Mouse (Mus musculus): Measurements from ENCODE around the gene Gm9970. TPM values are rescaled to one million over a fixed set of nuclear protein-coding genes. Genes with fewer than 3 reads are reported as not detected.
"Not testable (repeated sequence)": the region's sequence is repeated elsewhere in the genome, so short reads cannot be mapped to it uniquely, and the experiment has no call there.

Gm9970 gene
- total and polyA plus RNA-seq, 2 experiments from 2014 or later, result 0.29 to 7.0 TPM

DNA sequence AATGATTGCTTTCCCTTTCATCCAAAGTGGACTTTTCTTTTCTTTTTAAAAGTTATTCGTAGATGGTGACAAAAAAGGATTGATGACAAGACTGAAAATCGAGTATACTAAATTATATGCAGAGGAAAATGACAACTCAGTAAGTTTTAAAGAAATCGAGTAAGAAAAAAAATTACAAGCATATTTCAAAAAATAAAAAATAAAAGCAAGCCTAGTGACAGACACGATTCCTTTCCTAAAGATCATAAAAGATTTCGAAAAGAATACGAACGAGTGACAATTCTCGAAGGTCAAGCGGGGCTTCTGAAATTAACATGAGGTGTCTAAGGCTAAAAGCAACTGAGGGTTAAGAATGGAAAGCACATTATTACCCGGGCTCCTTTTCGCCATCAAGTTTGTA is 21.6 kb downstream of the Gm9970 start:
- 2% methylated on average over 11 of the region's 11 CpGs for WGBS
- ATAC-seq, result no peak

DNA sequence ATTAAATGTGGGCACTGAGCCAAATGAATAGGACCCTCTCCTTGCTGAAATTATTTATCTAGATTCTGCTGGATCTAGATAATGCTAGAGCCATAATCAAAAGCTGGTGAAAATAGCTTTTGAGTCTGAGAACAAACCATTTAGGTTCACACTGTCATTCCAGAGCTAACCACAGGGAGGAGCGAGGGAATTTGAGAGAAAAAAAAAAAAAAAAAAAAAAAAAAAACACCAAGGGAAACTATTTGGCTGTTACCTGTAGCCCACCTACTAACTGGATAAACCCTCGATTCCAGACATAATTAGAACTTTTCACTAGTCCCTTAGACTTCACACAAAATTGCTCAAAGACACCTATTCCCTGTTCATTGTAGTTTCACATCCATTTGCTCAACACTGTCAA is 22.0 kb downstream of the Gm9970 start:
- Histone ChIP-seq H3K4me3 (ENCODE audit: low read length) (peak overlapping the region; percentile 94), H3K9me3 (ENCODE audit: low read length) (no peaks in the 10 kb centered on the region), H3K4me1 (ENCODE audit: insufficient read depth, low read length) (no peaks in the 10 kb centered on the region), H3K9ac (replicated peaks; ENCODE audit: low read length) (no peak overlapping the region), H3K27ac (no peak overlapping the region), H3K36me3 (ENCODE audit: insufficient read depth, low read length) (no peaks in the 10 kb centered on the region), H3K27me3 (ENCODE audit: insufficient read depth, low read length) (no peaks in the 10 kb centered on the region), H3K4me2 (ENCODE audit: low read depth, low read length) (peak overlapping the region; percentile 84)
- 0% methylated on average over 2 of the region's 2 CpGs for WGBS
- DNase-seq (ENCODE audit: low spot score) (peak; percentile 65), ATAC-seq (no peak)
- TF ChIP-seq CTCF (IDR thresholded peaks at IDR 0.05; ENCODE audit: low read depth), result peak; percentile 58

More for the DNA sequence above, 21.6 kb downstream of the Gm9970 start:
- H3K27ac ChIP-seq, result peak overlapping the region; percentile 96
- H3K27me3 ChIP-seq (ENCODE audit: insufficient read depth, low read length), result no peaks in the 10 kb centered on the region
- H3K4me3 ChIP-seq (ENCODE audit: low read length), result peak overlapping the region; percentile 94
- TF ChIP-seq CTCF (IDR thresholded peaks at IDR 0.05; ENCODE audit: low read depth), result no peak
- H3K9me3 ChIP-seq (ENCODE audit: low read length), result no peaks in the 10 kb centered on the region
- H3K4me2 ChIP-seq (ENCODE audit: low read depth, low read length), result peak overlapping the region; percentile 84
- no peaks in the 10 kb centered on the region for H3K36me3 ChIP-seq (ENCODE audit: insufficient read depth, low read length)
- no peaks in the 10 kb centered on the region for H3K4me1 ChIP-seq (ENCODE audit: insufficient read depth, low read length)
- no peak for DNase-seq (ENCODE audit: low spot score)
- peak overlapping the region; percentile 93 for H3K9ac ChIP-seq (replicated peaks; ENCODE audit: low read length)

DNA sequence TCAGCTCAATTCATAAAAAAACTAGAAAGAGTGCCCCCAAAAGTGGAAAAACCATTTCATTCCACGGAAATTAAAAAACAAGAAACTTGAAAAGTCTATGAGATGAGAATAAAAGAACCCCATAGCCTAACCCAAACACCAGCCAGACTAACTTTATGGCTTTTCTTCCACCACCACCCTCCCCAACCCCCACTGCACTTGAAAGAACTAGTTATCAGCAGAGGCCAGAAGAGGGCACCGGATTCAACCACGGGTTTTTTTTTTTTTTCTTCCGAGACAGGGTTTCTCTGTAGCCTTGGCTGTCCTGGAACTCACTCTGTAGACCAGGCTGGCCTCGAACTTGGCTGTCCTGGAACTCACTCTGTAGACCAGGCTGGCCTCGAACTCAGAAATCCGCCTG is 22.7 kb downstream of the Gm9970 start:
- no peaks in the 10 kb centered on the region for H3K4me1 ChIP-seq (ENCODE audit: insufficient read depth, low read length)
- ATAC-seq (no peak), DNase-seq (ENCODE audit: low spot score) (no peak)
- no peak for TF ChIP-seq CTCF (IDR thresholded peaks at IDR 0.05; ENCODE audit: low read depth)
- H3K9ac ChIP-seq (replicated peaks; ENCODE audit: low read length), result no peak overlapping the region
- H3K4me3 ChIP-seq (ENCODE audit: low read length), result no peak overlapping the region
- 66% methylated on average over 7 of the region's 7 CpGs for WGBS
- no peaks in the 10 kb centered on the region for H3K27me3 ChIP-seq (ENCODE audit: insufficient read depth, low read length)
- H3K36me3 ChIP-seq (ENCODE audit: insufficient read depth, low read length), result no peaks in the 10 kb centered on the region
- H3K4me2 ChIP-seq (ENCODE audit: low read depth, low read length), result no peak overlapping the region
- no peaks in the 10 kb centered on the region for H3K9me3 ChIP-seq (ENCODE audit: low read length)
- H3K27ac ChIP-seq, result no peak overlapping the region

DNA sequence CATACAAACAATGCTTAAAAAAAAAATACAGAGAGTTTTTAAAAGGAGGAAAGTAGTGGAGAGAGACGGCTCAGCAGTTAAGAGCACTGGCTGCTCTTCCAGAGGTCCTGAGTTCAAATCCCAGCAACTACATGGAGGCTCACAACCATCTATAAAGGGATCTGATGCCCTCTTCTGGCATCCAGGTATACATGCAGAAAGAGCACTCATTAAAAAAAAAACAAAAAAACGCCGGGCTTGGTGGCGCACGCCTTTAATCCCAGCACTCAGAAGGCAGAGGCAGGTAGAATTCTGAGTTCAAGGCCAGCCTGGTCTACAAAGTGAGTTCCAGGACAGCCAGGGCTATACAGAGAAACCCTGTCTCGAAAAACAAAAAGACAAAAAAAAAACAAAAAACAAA is 24.5 kb downstream of the Gm9970 start:
- not testable (repeated sequence) for H3K9ac ChIP-seq (replicated peaks; ENCODE audit: low read length); DNase-seq (ENCODE audit: low spot score); H3K27ac ChIP-seq; H3K27me3 ChIP-seq (ENCODE audit: insufficient read depth, low read length); H3K4me1 ChIP-seq (ENCODE audit: insufficient read depth, low read length); H3K9me3 ChIP-seq (ENCODE audit: low read length); H3K4me3 ChIP-seq (ENCODE audit: low read length); H3K36me3 ChIP-seq (ENCODE audit: insufficient read depth, low read length); H3K4me2 ChIP-seq (ENCODE audit: low read depth, low read length); ATAC-seq
- 95% methylated on average over 6 of the region's 6 CpGs for WGBS

DNA sequence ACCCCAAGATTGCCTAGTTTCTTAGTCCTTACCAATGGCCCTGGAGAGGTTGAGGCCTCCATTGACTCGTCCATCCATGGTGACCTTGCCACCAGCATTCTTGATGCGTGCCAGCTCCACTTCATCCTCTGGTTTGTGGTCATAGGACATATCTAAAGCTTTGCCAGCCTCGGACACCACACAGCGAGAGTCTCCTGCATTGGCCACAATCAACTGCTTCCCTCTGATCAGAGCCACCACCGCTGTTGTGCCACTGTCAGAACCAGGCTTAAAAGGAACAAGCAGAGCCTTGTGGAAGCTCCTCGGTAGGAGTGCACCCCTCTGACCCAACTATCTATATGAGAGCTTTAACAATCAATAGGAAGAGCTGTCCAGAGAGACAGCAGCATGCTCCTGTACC is 36.6 kb downstream of the Gm9970 start:
- TF ChIP-seq CTCF (IDR thresholded peaks at IDR 0.05; ENCODE audit: low read depth), result no peak
- WGBS, result 96% methylated on average over 6 of the region's 6 CpGs
- Histone ChIP-seq H3K9ac (replicated peaks; ENCODE audit: low read length) (no peak overlapping the region), H3K9me3 (ENCODE audit: low read length) (peaks cover 5% of the 10 kb centered on the region; the same call in 1 of the 2 replicates), H3K36me3 (ENCODE audit: insufficient read depth, low read length) (peaks cover 41% of the 10 kb centered on the region), H3K4me1 (ENCODE audit: insufficient read depth, low read length) (peaks cover 5% of the 10 kb centered on the region; the same call in 1 of the 2 replicates), H3K4me3 (ENCODE audit: low read length) (no peak overlapping the region), H3K27ac (no peak overlapping the region), H3K4me2 (ENCODE audit: low read depth, low read length) (no peak overlapping the region), H3K27me3 (ENCODE audit: insufficient read depth, low read length) (no peaks in the 10 kb centered on the region)
- ATAC-seq, result no peak
- DNase-seq (ENCODE audit: low spot score), result no peak

DNA sequence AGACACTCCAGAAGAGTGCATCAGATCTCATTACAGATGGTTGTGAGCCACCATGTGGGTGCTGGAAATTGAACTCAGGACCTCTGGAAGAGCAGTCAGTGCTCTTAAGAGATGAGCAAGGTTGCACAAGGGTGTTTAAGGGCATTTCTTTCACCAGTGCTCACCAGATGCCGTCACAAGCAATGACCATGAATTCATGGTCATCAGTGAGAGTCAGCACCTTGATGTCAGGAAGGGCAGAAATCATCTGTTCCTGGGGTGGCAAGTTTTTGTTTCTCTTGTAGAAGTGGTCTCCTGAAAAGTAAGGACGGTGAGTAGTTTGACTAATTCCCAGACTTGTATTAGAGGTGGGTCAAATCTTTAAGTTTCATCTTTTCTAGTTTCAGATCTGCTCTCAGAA is 37.2 kb downstream of the Gm9970 start:
- no peak for TF ChIP-seq CTCF (IDR thresholded peaks at IDR 0.05; ENCODE audit: low read depth)
- Histone ChIP-seq H3K4me1 (ENCODE audit: insufficient read depth, low read length) (peaks cover 5% of the 10 kb centered on the region; the same call in 1 of the 2 replicates), H3K27me3 (ENCODE audit: insufficient read depth, low read length) (no peaks in the 10 kb centered on the region), H3K27ac (no peak overlapping the region), H3K4me3 (ENCODE audit: low read length) (no peak overlapping the region), H3K9me3 (ENCODE audit: low read length) (peaks cover 5% of the 10 kb centered on the region; the same call in 1 of the 2 replicates), H3K9ac (replicated peaks; ENCODE audit: low read length) (no peak overlapping the region), H3K4me2 (ENCODE audit: low read depth, low read length) (no peak overlapping the region), H3K36me3 (ENCODE audit: insufficient read depth, low read length) (peaks cover 46% of the 10 kb centered on the region)
- ATAC-seq (no peak), DNase-seq (ENCODE audit: low spot score) (no peak)
- 91% methylated on average over 2 of the region's 2 CpGs for WGBS

DNA sequence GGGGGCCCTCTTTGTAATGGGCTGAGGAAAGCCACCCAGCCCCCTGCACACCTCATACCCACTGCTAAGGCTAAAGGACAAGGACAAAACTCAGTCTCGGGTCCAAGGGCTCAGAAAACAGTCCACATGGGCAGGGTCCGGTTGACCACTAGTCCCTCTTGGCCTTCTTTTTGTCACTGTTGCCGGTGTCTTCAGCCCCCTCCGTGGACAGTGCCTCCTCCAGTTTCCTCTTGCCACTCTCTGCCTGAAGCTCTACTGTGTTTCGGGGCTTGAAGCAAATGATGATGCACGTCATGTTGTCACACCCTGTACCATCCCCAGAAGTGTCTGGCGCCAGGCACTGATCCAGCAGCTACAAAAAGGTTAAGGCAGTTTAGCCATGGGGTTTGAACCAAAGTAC is 38.1 kb downstream of the Gm9970 start:
- Histone ChIP-seq H3K4me1 (ENCODE audit: insufficient read depth, low read length) (peaks cover 5% of the 10 kb centered on the region; the same call in 1 of the 2 replicates), H3K9me3 (ENCODE audit: low read length) (peaks cover 5% of the 10 kb centered on the region; the same call in 1 of the 2 replicates), H3K4me2 (ENCODE audit: low read depth, low read length) (peak overlapping the region; percentile 50), H3K9ac (replicated peaks; ENCODE audit: low read length) (no peak overlapping the region), H3K4me3 (ENCODE audit: low read length) (no peak overlapping the region), H3K27ac (peak overlapping the region; percentile 64), H3K36me3 (ENCODE audit: insufficient read depth, low read length) (peaks cover 55% of the 10 kb centered on the region), H3K27me3 (ENCODE audit: insufficient read depth, low read length) (no peaks in the 10 kb centered on the region)
- 80% methylated on average over 7 of the region's 7 CpGs for WGBS
- ATAC-seq, result no peak
- no peak for TF ChIP-seq CTCF (IDR thresholded peaks at IDR 0.05; ENCODE audit: low read depth)
- no peak for DNase-seq (ENCODE audit: low spot score)

Data from hindbrain, postnatal 0 days (tissue).